Mouse (Mus musculus) NIH3T3 (cell line): ENCODE measurements at regions not wholly inside any gene's neighbourhood (a gene's known extent, or its start where the extent isn't known, plus 50 kb on each side); places are given as distances from the start of the nearest gene placed in this dataset.
"Not testable (repeated sequence)": the region's sequence is repeated elsewhere in the genome, so short reads cannot be mapped to it uniquely, and the experiment has no call there.

ENCODE experiments used
- DNase-seq: peaks from one replicate; pipeline ENCODE4 v3.0.0-alpha.2; 2012; ENCODE audit warnings: low read depth

DNA sequence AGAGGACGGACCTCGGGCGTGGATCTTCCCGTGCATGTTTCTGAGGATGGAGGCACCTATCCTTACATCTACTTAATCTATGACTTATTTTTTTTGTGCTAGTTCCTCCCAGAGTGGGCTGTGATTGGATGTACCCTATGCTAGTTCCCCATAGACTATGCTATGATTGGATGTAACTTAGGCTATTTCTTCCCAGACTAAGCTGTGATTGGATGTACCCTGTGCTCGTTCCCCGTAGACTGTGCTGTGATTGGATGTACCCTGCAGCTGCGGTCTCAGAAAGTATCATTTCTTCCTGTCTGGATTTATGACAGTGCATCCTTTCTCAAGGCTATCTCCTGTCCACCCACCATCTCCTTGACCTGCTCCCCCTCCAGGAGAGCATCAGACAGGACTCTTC is 410.2 kb downstream of the Ptpru start:
- no peak for DNase-seq

GRCm38 (mm10) chr4:131429356-131429755 is 408.7 kb downstream of the Ptpru start:
- no peak for DNase-seq

DNA sequence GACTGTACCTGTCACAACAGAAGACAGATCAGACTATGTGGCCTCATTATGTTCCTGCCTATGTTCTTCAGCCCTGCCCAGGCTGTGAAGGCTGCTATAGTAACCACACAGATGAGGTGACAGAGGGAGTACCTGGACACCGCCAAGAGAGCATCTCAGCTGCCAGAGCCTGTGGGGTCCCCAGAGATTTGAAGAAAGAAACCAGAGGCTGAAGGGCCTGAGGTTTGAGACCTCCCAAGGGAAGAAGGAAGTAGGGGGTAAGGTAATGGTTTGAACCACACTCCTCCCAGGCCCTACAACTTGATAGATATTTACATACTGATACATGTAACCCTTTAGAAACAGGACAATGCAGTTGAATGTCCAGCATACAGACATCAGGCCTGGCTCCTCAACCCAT is 407.7 kb downstream of the Ptpru start:
- no peak for DNase-seq

- peak; percentile 51 for DNase-seq
Observed at GRCm38 (mm10) chr4:131431188-131431587, 406.9 kb downstream of the Ptpru start.

DNA sequence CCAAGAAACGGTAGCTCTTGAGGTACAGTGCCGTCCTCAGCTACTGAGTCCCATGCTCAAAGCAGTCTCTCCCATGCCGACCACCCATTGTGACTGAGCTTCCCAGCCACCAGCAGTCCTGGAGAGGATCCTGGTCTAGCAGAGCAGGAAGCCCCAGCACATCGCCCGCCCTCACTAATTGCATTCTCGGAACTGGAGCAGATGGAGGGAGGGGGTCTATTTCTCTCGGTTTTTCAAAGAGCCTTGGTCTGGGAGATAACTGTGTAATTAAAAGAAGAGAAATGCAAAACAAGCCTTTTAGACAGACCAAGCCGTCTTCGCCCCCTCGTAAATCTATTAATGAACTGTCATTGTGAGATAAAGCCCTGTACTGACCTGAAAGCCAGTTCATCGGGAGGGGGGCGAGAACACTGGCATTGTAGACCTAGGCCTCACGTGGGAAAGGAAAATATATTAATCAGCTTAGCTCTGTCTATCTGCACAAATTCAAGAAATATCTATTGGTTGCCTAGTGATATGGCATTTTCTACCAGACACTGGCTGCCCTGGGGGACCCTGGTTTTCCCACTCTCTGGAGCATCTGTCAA is 405.4 kb downstream of the Ptpru start:
- no peak for DNase-seq

DNA sequence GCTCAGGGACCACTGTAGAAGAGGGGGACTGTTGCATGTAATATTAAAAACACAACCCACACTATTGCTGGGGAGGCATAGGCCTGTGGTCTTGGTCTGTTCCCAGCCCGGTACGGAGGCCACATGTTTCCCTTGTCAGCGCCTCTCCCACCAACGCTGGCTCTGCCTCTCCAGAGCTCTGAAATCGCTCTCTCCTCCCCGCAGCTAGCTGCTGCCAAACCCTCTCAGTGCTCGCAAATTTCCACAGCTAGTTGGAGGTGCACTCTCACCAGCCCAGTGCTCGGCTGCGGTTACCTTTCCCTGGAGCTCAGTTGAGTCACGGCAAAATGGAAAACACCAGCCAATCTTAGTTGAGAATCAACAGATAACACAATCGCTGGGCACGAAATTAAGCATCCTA is 402.9 kb downstream of the Ptpru start:
- no peak for DNase-seq

DNA sequence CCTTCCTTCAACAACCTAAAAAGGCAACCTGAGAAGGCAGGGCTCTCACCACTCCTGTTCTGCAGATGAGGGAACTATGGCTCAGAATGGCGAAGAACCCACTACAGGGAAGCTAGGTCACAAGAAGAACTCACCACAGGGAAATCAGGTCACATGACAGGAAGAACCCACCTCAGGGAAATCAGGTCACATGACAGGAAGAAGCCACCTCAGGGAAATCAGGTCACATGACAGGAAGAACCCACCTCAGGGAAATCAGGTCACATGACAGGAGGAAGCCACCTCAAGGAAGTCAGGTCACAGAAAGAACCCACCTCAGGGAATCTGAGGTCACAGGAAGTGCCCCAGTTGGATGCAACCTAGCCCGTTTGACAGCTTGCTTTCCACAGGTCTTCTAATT is 399.7 kb downstream of the Ptpru start:
- no peak for DNase-seq

DNA sequence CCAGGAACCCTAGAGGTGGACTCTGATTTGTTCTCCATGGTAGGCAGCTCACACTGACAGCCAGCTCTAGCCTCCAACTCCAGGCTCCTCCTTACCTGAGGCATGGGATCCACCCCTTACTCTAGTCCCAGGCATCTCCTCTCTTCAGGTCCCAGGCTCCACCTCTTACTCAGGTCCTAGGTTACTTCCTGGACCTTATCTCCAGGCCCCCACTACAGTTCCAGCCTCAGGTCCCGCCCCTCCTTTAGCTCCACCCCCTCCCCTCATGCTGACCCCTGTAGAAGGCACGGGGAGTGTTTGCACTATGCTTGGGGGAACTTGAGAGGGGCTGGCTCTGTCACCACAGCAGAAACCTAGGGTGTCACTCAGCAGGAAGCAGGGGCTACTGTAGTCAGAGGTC is 399.2 kb downstream of the Ptpru start:
- DNase-seq: no peak

GRCm38 (mm10) chr4:131440845-131441244 is 397.2 kb downstream of the Ptpru start:
- DNase-seq: no peak

- DNase-seq: no peak
Observed at GRCm38 (mm10) chr4:131443518-131443917, 394.6 kb downstream of the Ptpru start.

DNA sequence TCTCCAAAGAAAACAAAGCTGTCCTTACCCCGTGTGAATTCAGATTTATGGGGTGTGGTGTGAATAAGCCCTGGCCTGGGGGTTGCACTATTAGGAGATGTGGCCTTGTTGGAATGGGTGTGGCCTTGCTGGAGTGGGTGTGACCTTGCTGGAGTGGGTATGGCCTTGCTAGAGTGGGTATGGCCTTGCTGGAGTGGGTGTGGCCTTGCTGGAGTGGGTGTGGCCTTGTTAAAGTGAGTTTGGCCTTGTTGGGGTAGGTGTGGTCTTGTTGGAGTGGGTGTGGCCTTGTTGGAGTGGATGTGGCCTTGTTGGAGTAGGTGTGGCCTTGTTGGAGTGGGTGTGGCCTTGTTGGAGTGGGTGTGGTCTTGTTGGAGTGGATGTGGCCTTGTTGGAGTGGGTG is 387.8 kb downstream of the Ptpru start:
- not testable (repeated sequence) for DNase-seq

DNA sequence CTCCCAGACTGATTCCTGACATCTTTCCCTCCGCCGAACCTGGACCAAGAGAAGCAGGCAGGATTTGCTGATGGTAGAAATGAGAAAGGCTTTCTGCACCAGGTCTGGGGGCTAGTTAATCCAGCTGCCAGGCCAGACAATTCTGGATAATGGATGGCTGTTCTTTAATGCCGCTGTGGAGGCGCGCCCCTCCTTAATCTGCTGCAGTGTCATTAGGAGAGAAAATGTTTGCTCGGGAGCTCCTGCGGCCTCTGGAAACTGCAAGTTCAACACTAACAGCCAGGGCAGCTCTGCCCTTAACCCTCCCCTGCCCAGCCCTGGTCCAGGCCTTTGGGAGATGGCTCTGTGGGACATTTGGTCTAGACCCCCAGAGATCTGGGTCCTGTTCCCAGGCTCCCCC is 380.5 kb downstream of the Ptpru start:
- DNase-seq: no peak

- no peak for DNase-seq
Observed at GRCm38 (mm10) chr4:131459746-131460145, 378.3 kb downstream of the Ptpru start.

- DNase-seq: no peak
Observed at GRCm38 (mm10) chr4:131461312-131461711, 376.8 kb downstream of the Ptpru start.

- no peak for DNase-seq
Observed at GRCm38 (mm10) chr4:131461728-131462127, 376.4 kb downstream of the Ptpru start.

DNA sequence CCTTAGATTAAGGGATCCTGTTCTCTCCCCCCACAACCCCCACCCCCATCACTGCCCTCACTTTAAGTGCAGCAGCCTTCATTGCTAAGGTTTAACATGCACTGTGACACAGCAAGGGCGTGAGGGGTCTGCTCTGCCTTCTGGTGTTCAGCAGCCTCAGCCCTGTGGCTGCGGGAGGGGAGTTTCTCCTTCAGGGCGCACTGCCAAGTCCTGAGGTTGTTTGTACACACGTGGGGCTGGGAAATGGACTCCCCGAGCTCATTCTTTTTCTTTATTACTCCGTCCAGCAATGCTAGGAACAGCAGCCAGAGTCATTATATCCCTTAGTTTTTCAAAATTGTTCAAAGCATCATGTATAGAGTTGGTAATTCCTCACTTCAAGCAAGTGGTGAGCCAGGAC is 363.1 kb downstream of the Ptpru start:
- DNase-seq: no peak

DNA sequence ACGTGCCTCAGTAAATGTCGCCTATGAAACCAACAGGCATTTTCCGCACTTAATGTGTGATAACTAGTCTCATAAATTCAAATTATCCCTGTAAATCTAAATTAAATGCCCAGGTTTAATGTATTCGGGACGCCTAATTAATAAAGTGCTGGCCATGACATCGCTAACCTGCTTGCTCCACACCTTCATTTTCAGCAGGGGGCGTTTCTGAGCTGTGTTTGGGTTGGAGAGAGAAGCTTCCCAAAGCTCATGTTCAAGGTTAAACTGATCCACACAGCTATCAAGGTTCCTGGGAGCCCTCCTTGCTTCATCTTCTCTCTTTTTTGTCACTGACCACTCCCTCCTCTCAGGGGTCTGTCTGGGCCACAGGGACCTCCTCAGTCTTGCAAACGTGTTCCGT is 359.2 kb downstream of the Ptpru start:
- no peak for DNase-seq

- DNase-seq: peak; percentile 27
Observed at GRCm38 (mm10) chr4:131483958-131484605, 354.0 kb downstream of the Ptpru start.

DNA sequence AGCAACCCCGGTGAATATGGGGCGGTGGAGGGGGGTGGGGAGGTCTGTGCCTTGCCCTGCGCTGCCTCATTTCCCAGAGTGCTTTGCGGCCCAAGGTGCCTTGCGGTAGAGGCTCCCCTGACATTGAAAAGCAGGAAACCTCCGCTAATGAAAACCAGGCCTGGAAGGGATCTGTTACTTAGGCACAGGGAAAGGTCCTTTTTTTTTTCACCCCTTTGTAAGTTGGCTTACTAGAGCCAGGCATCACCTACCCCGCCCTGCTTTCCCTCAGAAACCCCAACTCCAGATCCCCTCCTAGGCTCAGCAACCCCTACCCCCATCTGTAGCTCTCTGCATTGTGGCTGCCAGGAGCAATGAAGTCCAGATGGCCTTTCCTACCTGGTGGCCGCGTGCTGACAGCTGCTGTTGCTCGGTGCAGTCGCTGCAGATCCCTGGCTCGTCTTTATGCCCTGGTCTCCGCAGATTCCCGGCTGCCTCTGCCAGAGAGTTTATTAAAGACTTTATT is 353.4 kb downstream of the Ptpru start:
- no peak for DNase-seq

GRCm38 (mm10) chr4:131485126-131485825 is 352.8 kb downstream of the Ptpru start:
- DNase-seq: no peak

GRCm38 (mm10) chr4:131486821-131487220 is 351.3 kb downstream of the Ptpru start:
- DNase-seq: peak; percentile 56

GRCm38 (mm10) chr4:131488246-131488645 is 349.8 kb downstream of the Ptpru start:
- DNase-seq: no peak

GRCm38 (mm10) chr4:131489056-131489455 is 349.0 kb downstream of the Ptpru start:
- DNase-seq: no peak
